In genomic region chr7:99518954-99519644, GRCm38 (mm10) we compare ENCODE assay signal across 18 mouse cellular contexts. TPM values are rescaled to one million over a fixed set of nuclear protein-coding genes. Genes with fewer than 3 reads are reported as not detected.
DNase-seq lines count a peak whose midpoint lies in the region; TF ChIP-seq lines count a peak whose summit lies in the region.
"Had no signal": no experiment of that assay in that cellular context is flagged by ENCODE, and none has a peak within 500 bp of the region (broad histone marks: within the 10 kb centered on the region; RNA-seq: fewer than 3 reads in every experiment).

No protein-coding gene starts in this region.

- no peak overlapping the region for H3ac ChIP-seq in C2C12 (ENCODE audit: control insufficient read depth, insufficient read length, low read depth)

- TF ChIP-seq CTCF in C2C12 (IDR thresholded peaks at IDR 0.05; ENCODE audit: control insufficient read depth, insufficient read depth, insufficient read length) = no peak

- DNase-seq in kidney, adult 9 months = peak; percentile 38
- DNase-seq in kidney, adult 18-20 months = no peak
- DNase-seq in adipocyte (ENCODE audit: low spot score) = peak; percentile 10
- peak; percentile 72 for DNase-seq in lung, postnatal 36 days
- DNase-seq in layer of hippocampus, adult 8-10 months (ENCODE audit: low spot score in 2 of 2) = no peak
- no peak for DNase-seq in frontal cortex, postnatal 14 days (ENCODE audit: low spot score in 2 of 2)
- no peak for DNase-seq in spleen, postnatal 36 days (ENCODE audit: low spot score in 2 of 2)
- DNase-seq: adrenal gland, adult 2 months; gastrocnemius, postnatal 36 days; kidney, postnatal 36 days; right cerebral cortex, postnatal 25 days had no signal

- no peaks in the 10 kb centered on the region for H3K36me3 ChIP-seq in C2C12 (ENCODE audit: control insufficient read depth, insufficient read depth)
- H3K36me3 ChIP-seq: forebrain, embryonic 10.5 days; limb, embryonic 15.5 days; midbrain, embryonic 13.5 days; neural tube, embryonic 13.5 days had no signal

- no peaks in the 10 kb centered on the region for H3K79me2 ChIP-seq in C2C12 (ENCODE audit: control insufficient read depth, insufficient read depth)

- no peaks in the 10 kb centered on the region for H3K79me3 ChIP-seq in C2C12 (ENCODE audit: low read depth)

- no peak overlapping the region for H3K4me3 ChIP-seq in C2C12 (ENCODE audit: insufficient read depth, poor library complexity, severe bottlenecking)
- H3K4me3 ChIP-seq: forebrain, embryonic 10.5 days; left cerebral cortex, adult 2 months; limb, embryonic 15.5 days; midbrain, embryonic 13.5 days; neural tube, embryonic 13.5 days had no signal

- H3K27me3 ChIP-seq in C2C12 (ENCODE audit: control insufficient read depth, insufficient read depth, insufficient read length) = no peaks in the 10 kb centered on the region
- H3K27me3 ChIP-seq: limb, embryonic 15.5 days; midbrain, embryonic 13.5 days; neural tube, embryonic 13.5 days had no signal

TF ChIP-seq in C2C12, 6 proteins besides CTCF, POLR2A, EP300 and RAD21:
- TF ChIP-seq MAX (IDR thresholded peaks at IDR 0.05) (no peak), FOSL1 (IDR thresholded peaks at IDR 0.05; ENCODE audit: insufficient read depth, low read length, poor library complexity, severe bottlenecking) (peak; percentile 45), USF1 (IDR thresholded peaks at IDR 0.05; ENCODE audit: low read depth) (no peak)

RNA-seq across cellular contexts. Expression of gene Arrb1, which starts 16.2 kb away (rescaled TPM):
- polyA plus RNA-seq in C2C12 (2012; fragmentation: generic; extraction: Trizol) = 10.3 TPM
- 100 to 1,000 TPM; 138 to 175 (median 160) TPM for total RNA-seq in layer of hippocampus, adult 8-10 months (2022)

RNA-seq across cellular contexts. Expression of gene Rps3, which starts 35.6 kb away (rescaled TPM):
- 2,967 TPM for polyA plus RNA-seq in C2C12 (2012; fragmentation: generic; extraction: Trizol)
- total RNA-seq in layer of hippocampus, adult 8-10 months (2022) = 100 to 1,000 TPM; 222 to 342 (median 280) TPM

RNA-seq across cellular contexts. Expression of gene Klhl35, which starts 53.3 kb away (rescaled TPM):
- polyA plus RNA-seq in C2C12 (2012; fragmentation: generic; extraction: Trizol) = not detected
- 1 to 10 TPM; 1.2 to 4.2 (median 2.5) TPM for total RNA-seq in layer of hippocampus, adult 8-10 months (2022)
- total RNA-seq: gastrocnemius, postnatal 36 days; heart, postnatal 25 days had no signal

Comparison
In these comparisons a context has a peak if more than half of its experiments do, and no peak if none do; other contexts are left out.
1. DNase-seq: peak in kidney, adult 9 months (single experiment), adipocyte (single experiment) and lung, postnatal 36 days (single experiment); none in kidney, adult 18-20 months (single experiment), layer of hippocampus, adult 8-10 months (0 of 2), frontal cortex, postnatal 14 days (0 of 2) and spleen, postnatal 36 days (0 of 2).